Mouse (Mus musculus): ENCODE measurements around the gene Ptcd2. TPM values are rescaled to one million over a fixed set of nuclear protein-coding genes. Genes with fewer than 3 reads are reported as not detected.

Ptcd2 gene
- polyA plus RNA-seq, 2 experiments, result 13.3 to 28.4 TPM

GRCm38 (mm10) chr13:99287207-99287606 is 57.3 kb downstream of the Ptcd2 start:
- DNase-seq (ENCODE audit: low read depth in 3 of 3, low spot score in 3 of 3), result peak in 1 of 3 experiments; percentile 4
- H3K27ac ChIP-seq, result no peak overlapping the region
- H3K4me3 ChIP-seq (ENCODE audit: insufficient read depth in 1 of 2, low read depth in 2 of 2, low read length in 2 of 2), result no peak overlapping the region
- H3K9ac ChIP-seq (replicated peaks), result no peak overlapping the region
- no peak overlapping the region for H3K4me2 ChIP-seq (ENCODE audit: low read depth)
- TF ChIP-seq EP300 (IDR thresholded peaks at IDR 0.05; ENCODE audit: low read depth), result no peak
- TF ChIP-seq CTCF (IDR thresholded peaks at IDR 0.05; ENCODE audit: low read depth), result no peak
- no peak for ATAC-seq (ENCODE audit: insufficient read depth)
- WGBS (ENCODE audit: insufficient replicate concordance), result 49% methylated on average over 4 of the region's 4 CpGs
- no peaks in the 10 kb centered on the region for H3K4me1 ChIP-seq (replicated peaks; ENCODE audit: control insufficient read depth in 2 of 2, insufficient read depth in 2 of 2, low read length in 1 of 2)
- no peaks in the 10 kb centered on the region for H3K27me3 ChIP-seq (ENCODE audit: control insufficient read depth, insufficient read depth, low read length)
- H3K36me3 ChIP-seq (replicated peaks; ENCODE audit: control insufficient read depth, insufficient read depth, low read depth), result no peaks in the 10 kb centered on the region
- no peaks in the 10 kb centered on the region for H3K9me3 ChIP-seq (ENCODE audit: control insufficient read depth, low read length)

DNA sequence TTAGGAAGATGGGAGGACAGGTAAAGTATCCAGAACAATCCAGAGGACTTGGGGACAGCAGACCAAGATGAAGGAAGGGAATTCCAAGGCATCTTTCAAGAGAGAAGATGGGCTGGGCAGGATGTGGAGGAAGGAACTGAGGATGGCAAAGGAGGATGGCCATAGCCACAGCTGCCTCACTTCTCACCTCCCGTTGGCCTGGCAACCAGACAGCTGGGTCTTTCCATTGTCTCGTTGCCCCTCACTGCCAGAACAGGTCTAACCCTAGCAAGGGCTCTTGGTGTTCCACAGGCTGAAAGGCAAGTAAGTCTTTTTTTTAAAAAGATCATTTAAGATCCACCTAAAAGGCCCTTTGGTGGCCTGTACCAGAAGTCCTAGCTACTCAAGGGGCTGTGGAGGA is 59.3 kb downstream of the Ptcd2 start:
- Histone ChIP-seq H3K27ac (no peak overlapping the region), H3K27me3 (ENCODE audit: control insufficient read depth, insufficient read depth, low read length) (no peaks in the 10 kb centered on the region), H3K4me2 (ENCODE audit: low read depth) (no peak overlapping the region), H3K9ac (replicated peaks) (no peak overlapping the region), H3K36me3 (replicated peaks; ENCODE audit: control insufficient read depth, insufficient read depth, low read depth) (no peaks in the 10 kb centered on the region), H3K4me1 (replicated peaks; ENCODE audit: control insufficient read depth in 2 of 2, insufficient read depth in 2 of 2, low read length in 1 of 2) (no peaks in the 10 kb centered on the region), H3K4me3 (ENCODE audit: insufficient read depth in 1 of 2, low read depth in 2 of 2, low read length in 2 of 2) (no peak overlapping the region), H3K9me3 (ENCODE audit: control insufficient read depth, low read length) (no peaks in the 10 kb centered on the region)
- WGBS (ENCODE audit: insufficient replicate concordance), result 44% methylated on average over 2 of the region's 2 CpGs
- no peak for DNase-seq (ENCODE audit: low read depth in 3 of 3, low spot score in 3 of 3)
- TF ChIP-seq CTCF (IDR thresholded peaks at IDR 0.05; ENCODE audit: low read depth) (no peak), EP300 (IDR thresholded peaks at IDR 0.05; ENCODE audit: low read depth) (no peak)
- no peak for ATAC-seq (ENCODE audit: insufficient read depth)

GRCm38 (mm10) chr13:99284400-99285160 is 59.9 kb downstream of the Ptcd2 start:
- Histone ChIP-seq H3K27me3 (ENCODE audit: control insufficient read depth, insufficient read depth, low read length) (no peaks in the 10 kb centered on the region), H3K4me1 (replicated peaks; ENCODE audit: control insufficient read depth in 2 of 2, insufficient read depth in 2 of 2, low read length in 1 of 2) (no peaks in the 10 kb centered on the region), H3K27ac (no peak overlapping the region), H3K4me3 (ENCODE audit: insufficient read depth in 1 of 2, low read depth in 2 of 2, low read length in 2 of 2) (no peak overlapping the region), H3K9me3 (ENCODE audit: control insufficient read depth, low read length) (no peaks in the 10 kb centered on the region), H3K36me3 (replicated peaks; ENCODE audit: control insufficient read depth, insufficient read depth, low read depth) (no peaks in the 10 kb centered on the region), H3K9ac (replicated peaks) (no peak overlapping the region), H3K4me2 (ENCODE audit: low read depth) (no peak overlapping the region)
- no peak for DNase-seq (ENCODE audit: low read depth in 3 of 3, low spot score in 3 of 3)
- no peak for ATAC-seq (ENCODE audit: insufficient read depth)
- WGBS (ENCODE audit: insufficient replicate concordance), result 77% methylated on average over 21 of the region's 21 CpGs
- TF ChIP-seq EP300 (IDR thresholded peaks at IDR 0.05; ENCODE audit: low read depth), result no peak
- TF ChIP-seq CTCF (IDR thresholded peaks at IDR 0.05; ENCODE audit: low read depth), result no peak

DNA sequence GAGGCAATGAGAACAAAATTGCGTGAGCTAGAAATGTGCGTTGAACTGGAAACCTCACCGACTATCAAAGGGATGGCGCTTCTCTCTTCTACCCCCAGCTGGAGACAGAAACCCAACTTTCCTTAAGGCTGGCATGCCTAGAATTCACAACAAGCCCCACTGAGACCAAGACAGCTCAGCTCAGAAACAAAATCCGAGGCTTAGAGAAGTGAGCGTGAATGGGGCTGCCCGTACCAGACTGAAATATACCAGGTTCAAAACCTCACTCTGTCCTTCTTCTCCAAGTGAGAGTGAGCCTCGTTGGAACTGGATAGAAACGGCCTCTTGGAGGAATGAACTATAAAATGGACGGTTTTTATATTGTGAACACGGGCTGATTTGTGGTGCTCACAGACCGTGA is 60.6 kb downstream of the Ptcd2 start:
- Histone ChIP-seq H3K27me3 (ENCODE audit: control insufficient read depth, insufficient read depth, low read length) (no peaks in the 10 kb centered on the region), H3K9me3 (ENCODE audit: control insufficient read depth, low read length) (no peaks in the 10 kb centered on the region), H3K4me3 (ENCODE audit: insufficient read depth in 1 of 2, low read depth in 2 of 2, low read length in 2 of 2) (no peak overlapping the region), H3K36me3 (replicated peaks; ENCODE audit: control insufficient read depth, insufficient read depth, low read depth) (no peaks in the 10 kb centered on the region), H3K4me2 (ENCODE audit: low read depth) (no peak overlapping the region), H3K4me1 (replicated peaks; ENCODE audit: control insufficient read depth in 2 of 2, insufficient read depth in 2 of 2, low read length in 1 of 2) (no peaks in the 10 kb centered on the region), H3K9ac (replicated peaks) (no peak overlapping the region), H3K27ac (no peak overlapping the region)
- TF ChIP-seq EP300 (IDR thresholded peaks at IDR 0.05; ENCODE audit: low read depth) (no peak), CTCF (IDR thresholded peaks at IDR 0.05; ENCODE audit: low read depth) (no peak)
- no peak for ATAC-seq (ENCODE audit: insufficient read depth)
- WGBS (ENCODE audit: insufficient replicate concordance), result 78% methylated on average over 12 of the region's 12 CpGs
- no peak for DNase-seq (ENCODE audit: low read depth in 3 of 3, low spot score in 3 of 3)

DNA sequence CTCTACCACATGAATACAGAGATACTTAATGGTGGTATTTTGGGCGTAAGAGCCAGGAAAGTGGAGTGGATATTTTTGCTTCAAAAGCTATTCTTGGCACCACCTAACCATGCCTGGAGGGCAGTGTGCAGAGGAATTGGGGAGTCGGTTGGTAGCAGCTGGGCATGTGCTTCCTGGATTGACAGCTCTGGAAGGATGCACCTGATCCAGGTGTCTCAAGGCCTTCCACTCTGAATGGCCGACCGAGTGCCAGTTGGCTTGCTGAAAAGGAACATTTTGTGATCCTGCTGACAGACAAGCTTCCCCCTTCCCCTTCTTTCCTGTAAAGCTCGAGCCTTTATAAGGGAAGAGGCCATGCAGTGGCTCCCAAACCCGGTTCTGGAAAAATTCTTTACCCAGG is 61.5 kb downstream of the Ptcd2 start:
- Histone ChIP-seq H3K27ac (no peak overlapping the region), H3K9ac (replicated peaks) (no peak overlapping the region), H3K4me2 (ENCODE audit: low read depth) (no peak overlapping the region), H3K36me3 (replicated peaks; ENCODE audit: control insufficient read depth, insufficient read depth, low read depth) (no peaks in the 10 kb centered on the region), H3K4me3 (ENCODE audit: insufficient read depth in 1 of 2, low read depth in 2 of 2, low read length in 2 of 2) (no peak overlapping the region), H3K27me3 (ENCODE audit: control insufficient read depth, insufficient read depth, low read length) (no peaks in the 10 kb centered on the region), H3K9me3 (ENCODE audit: control insufficient read depth, low read length) (no peaks in the 10 kb centered on the region), H3K4me1 (replicated peaks; ENCODE audit: control insufficient read depth in 2 of 2, insufficient read depth in 2 of 2, low read length in 1 of 2) (no peaks in the 10 kb centered on the region)
- ATAC-seq (ENCODE audit: insufficient read depth) (no peak), DNase-seq (ENCODE audit: low read depth in 3 of 3, low spot score in 3 of 3) (no peak)
- 55% methylated on average over 6 of the region's 6 CpGs for WGBS (ENCODE audit: insufficient replicate concordance)
- no peak for TF ChIP-seq CTCF (IDR thresholded peaks at IDR 0.05; ENCODE audit: low read depth)
